Mouse (Mus musculus) cortical plate, adult 2 months (tissue): ENCODE data around the gene Zfhx3. TPM values are rescaled to one million over a fixed set of nuclear protein-coding genes. Genes with fewer than 3 reads are reported as not detected.

Experiments
- H3K27ac ChIP-seq: fragments of 200-500 bp; 2 replicates; pipeline ENCODE4 v1.5.1; 2012; ENCODE audit warnings: low read length, control low read depth, inconsistent platforms; ENCODE audit not compliant: insufficient read depth
- H3K4me1 ChIP-seq: fragments of 200-500 bp; 2 replicates; pipeline ENCODE4 v1.6.1; 2011; ENCODE audit warnings: low read length; ENCODE audit not compliant: control insufficient read depth, insufficient read depth
- H3K4me3 ChIP-seq: fragments of 200-500 bp; 2 replicates; pipeline ENCODE4 v1.5.1; 2011; ENCODE audit warnings: mild to moderate bottlenecking, low read length, control low read depth; ENCODE audit not compliant: insufficient read depth
- CTCF ChIP-seq: fragments of 200-500 bp; IDR thresholded peaks from 2 replicates; pipeline ENCODE4 v1.5.1; 2011; ENCODE audit warnings: mild to moderate bottlenecking, control low read depth, low read length; ENCODE audit not compliant: insufficient read depth; ENCODE audit errors: extremely low read depth
- POLR2A ChIP-seq: fragments of 200-500 bp; IDR thresholded peaks from 2 replicates; pipeline ENCODE4 v1.6.1; 2011; ENCODE audit warnings: mild to moderate bottlenecking, low read length, control low read depth; ENCODE audit not compliant: insufficient read depth; ENCODE audit errors: extremely low read depth
- polyA plus RNA-seq: library from polyadenylated mRNA; depleted of rRNA; stranded (reverse); fragments of >200 nt; gene quantifications from 2 replicates; pipeline ENCODE4 v1.2.3, GENCODE M21; 2012

Gene Zfhx3
- polyA plus RNA-seq, 1 experiment, result 1.3 TPM

- TF ChIP-seq CTCF (no peak), POLR2A (no peak)
- Histone ChIP-seq H3K27ac (no peak overlapping the region), H3K4me1 (no peaks in the 10 kb centered on the region), H3K4me3 (no peak overlapping the region)
Measured at GRCm38 (mm10) chr8:108392909-108393308, 450.5 kb downstream of the Zfhx3 start.

- Histone ChIP-seq H3K4me1 (peaks cover 2% of the 10 kb centered on the region), H3K27ac (no peak overlapping the region), H3K4me3 (no peak overlapping the region)
- no peak for TF ChIP-seq POLR2A
- TF ChIP-seq CTCF, result no peak
Measured at GRCm38 (mm10) chr8:108402149-108402548, 459.7 kb downstream of the Zfhx3 start.

- TF ChIP-seq CTCF (no peak), POLR2A (no peak)
- H3K27ac ChIP-seq, result no peak overlapping the region
- peaks cover 3% of the 10 kb centered on the region; the same call in 1 of the 2 replicates for H3K4me1 ChIP-seq
- H3K4me3 ChIP-seq, result no peak overlapping the region
Measured at GRCm38 (mm10) chr8:108406716-108407494, 464.5 kb downstream of the Zfhx3 start.

GRCm38 (mm10) chr8:108419162-108419844, 476.9 kb downstream of the Zfhx3 start:
- H3K27ac ChIP-seq, result no peak overlapping the region
- no peaks in the 10 kb centered on the region for H3K4me1 ChIP-seq
- no peak for TF ChIP-seq CTCF
- no peak for TF ChIP-seq POLR2A
- no peak overlapping the region for H3K4me3 ChIP-seq

GRCm38 (mm10) chr8:108422521-108422920, 480.1 kb downstream of the Zfhx3 start:
- no peak for TF ChIP-seq POLR2A
- TF ChIP-seq CTCF, result no peak
- no peak overlapping the region for H3K27ac ChIP-seq
- H3K4me3 ChIP-seq, result no peak overlapping the region
- H3K4me1 ChIP-seq, result no peaks in the 10 kb centered on the region

GRCm38 (mm10) chr8:108424337-108424736, 481.9 kb downstream of the Zfhx3 start:
- H3K4me1 ChIP-seq, result no peaks in the 10 kb centered on the region
- no peak overlapping the region for H3K27ac ChIP-seq
- no peak overlapping the region for H3K4me3 ChIP-seq
- no peak for TF ChIP-seq CTCF
- no peak for TF ChIP-seq POLR2A

GRCm38 (mm10) chr8:108433321-108433720, 490.9 kb downstream of the Zfhx3 start:
- Histone ChIP-seq H3K4me3 (no peak overlapping the region), H3K27ac (no peak overlapping the region), H3K4me1 (no peaks in the 10 kb centered on the region)
- no peak for TF ChIP-seq CTCF
- no peak for TF ChIP-seq POLR2A

- Histone ChIP-seq H3K27ac (no peak overlapping the region), H3K4me1 (no peaks in the 10 kb centered on the region), H3K4me3 (no peak overlapping the region)
- TF ChIP-seq CTCF, result no peak
- no peak for TF ChIP-seq POLR2A
Measured at GRCm38 (mm10) chr8:108434510-108434909, 492.1 kb downstream of the Zfhx3 start.

- no peak overlapping the region for H3K4me3 ChIP-seq
- TF ChIP-seq POLR2A (no peak), CTCF (no peak)
- no peaks in the 10 kb centered on the region for H3K4me1 ChIP-seq
- H3K27ac ChIP-seq, result no peak overlapping the region
Measured at GRCm38 (mm10) chr8:108436336-108436735, 493.9 kb downstream of the Zfhx3 start.

GRCm38 (mm10) chr8:108437316-108437830, 494.9 kb downstream of the Zfhx3 start:
- Histone ChIP-seq H3K4me1 (no peaks in the 10 kb centered on the region), H3K27ac (no peak overlapping the region)

More at GRCm38 (mm10) chr8:108437316-108437830, 494.9 kb downstream of the Zfhx3 start:
- TF ChIP-seq CTCF (no peak), POLR2A (no peak)
- no peak overlapping the region for H3K4me3 ChIP-seq
